Mouse (Mus musculus) liver, embryonic 14.5 days (tissue): Measurements from ENCODE around the gene Usp25. TPM values are rescaled to one million over a fixed set of nuclear protein-coding genes. Genes with fewer than 3 reads are reported as not detected.

Experiments used
- ATAC-seq: fragments of 200-750 bp; cut with Nextera tagmentation; 2 replicates; pipeline ENCODE4 v1.8.0; 2017; ENCODE audit warnings: moderate number of reproducible peaks, mild to moderate bottlenecking, moderate library complexity; ENCODE audit not compliant: insufficient read depth
- DNase-seq, 3 experiments: peaks; one replicate each; pipeline ENCODE4 v3.0.0-alpha.2; 2012 to 2013; ENCODE audit warnings: low read depth in 3 of 3, low spot score in 3 of 3
- H3K27ac ChIP-seq: fragments of 300-500 bp; sonication (generic); 2 replicates; pipeline ENCODE4 v1.5.1; 2014; ENCODE audit warnings: moderate library complexity, mild to moderate bottlenecking, control low read depth, inconsistent platforms
- H3K27me3 ChIP-seq: fragments of 300-500 bp; sonication (generic); 2 replicates; pipeline ENCODE4 v1.6.1; 2014; ENCODE audit warnings: mild to moderate bottlenecking, low read length, moderate library complexity; ENCODE audit not compliant: control insufficient read depth, insufficient read depth
- H3K36me3 ChIP-seq: fragments of 300-500 bp; sonication (generic); replicated peaks from 2 replicates; pipeline ENCODE4 v1.6.1; 2014; ENCODE audit warnings: low read depth; ENCODE audit not compliant: control insufficient read depth, insufficient read depth
- H3K4me1 ChIP-seq, 2 experiments: fragments of 200-500 bp in 1 of 2; fragments of 300-500 bp in 1 of 2; sonication (generic) in 1 of 2; replicated peaks; 2 replicates each; pipeline ENCODE4 v1.6.1; 2012 to 2014; ENCODE audit warnings: antibody characterized with exemption in 1 of 2, inconsistent platforms in 1 of 2, low read length in 1 of 2; ENCODE audit not compliant: control insufficient read depth in 2 of 2, insufficient read depth in 2 of 2
- H3K4me2 ChIP-seq: fragments of 300-500 bp; sonication (generic); 2 replicates; pipeline ENCODE4 v1.6.1; 2014; ENCODE audit warnings: low read depth, mild to moderate bottlenecking, control low read depth, moderate library complexity
- H3K4me3 ChIP-seq, 2 experiments: fragments of 200-500 bp in 1 of 2; fragments of 300-500 bp in 1 of 2; sonication (generic) in 1 of 2; 2 replicates each; pipeline ENCODE4 v1.5.1; 2012 to 2014; ENCODE audit warnings: low read depth in 2 of 2, low read length in 2 of 2, mild to moderate bottlenecking in 2 of 2, control low read depth in 1 of 2, inconsistent platforms in 1 of 2, moderate library complexity in 1 of 2; ENCODE audit not compliant: insufficient read depth in 1 of 2
- H3K9ac ChIP-seq: fragments of 300-500 bp; sonication (generic); replicated peaks from 2 replicates; pipeline ENCODE4 v1.6.1; 2014; ENCODE audit warnings: mild to moderate bottlenecking, control low read depth, moderate library complexity
- H3K9me3 ChIP-seq: fragments of 300-500 bp; sonication (generic); 2 replicates; pipeline ENCODE4 v1.6.1; 2016; ENCODE audit warnings: low read length, mixed read lengths; ENCODE audit not compliant: control insufficient read depth
- CTCF ChIP-seq: IDR thresholded peaks from 2 replicates; pipeline ENCODE4 v1.5.1; 2016; ENCODE audit warnings: antibody characterized with exemption, low read depth, control low read depth
- EP300 ChIP-seq: IDR thresholded peaks from 2 replicates; pipeline ENCODE4 v1.6.1; 2016; ENCODE audit warnings: antibody characterized with exemption, low read depth
- WGBS: fragments of 180-500 bp; shearing (Covaris S2); extraction: QIAGEN DNeasy Blood & Tissue Kit; methylation state at CpG from one replicate; pipeline ENCODE4 v1.1.7; 2014; ENCODE audit not compliant: insufficient replicate concordance; 5-methylcytosine and 5-hydroxymethylcytosine counted together
- polyA plus RNA-seq, 2 experiments: library from polyadenylated mRNA; depleted of rRNA in 1 of 2; stranded (reverse) in 1 of 2; unstranded in 1 of 2; fragments of >200 nt; fragmentation: Nextera tagmentation in 1 of 2; extraction: Ambion mirVana in 1 of 2; gene quantifications; 2 replicates each; pipeline versions ENCODE4 v1.2.1 to v1.2.3; 2012 to 2014

Usp25 gene
- polyA plus RNA-seq, 2 experiments: 30.4 to 45.5 TPM

DNA sequence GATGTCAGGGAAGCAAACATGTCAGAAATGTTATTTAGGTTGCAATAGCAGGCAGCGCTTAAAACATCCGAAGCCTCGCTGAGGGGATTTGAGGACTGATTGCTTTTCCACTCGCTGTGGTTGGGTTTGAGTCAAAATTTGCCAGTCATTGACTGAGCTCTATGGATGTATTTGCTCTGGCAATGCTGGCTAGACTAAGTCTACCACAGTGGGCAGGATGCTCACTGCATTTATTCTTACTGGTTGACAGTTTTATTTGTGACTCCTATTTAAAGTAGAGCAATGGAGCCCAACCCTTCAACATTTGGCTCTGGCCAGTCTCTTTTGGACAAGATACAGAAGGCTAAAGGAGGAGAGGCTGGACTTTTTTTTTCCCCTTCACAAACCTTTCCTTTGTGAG lies 137.4 kb downstream of the Usp25 start:
- no peak for DNase-seq
- H3K4me2 ChIP-seq: no peak overlapping the region
- H3K4me1 ChIP-seq: no peaks in the 10 kb centered on the region
- no peak overlapping the region for H3K27ac ChIP-seq
- H3K4me3 ChIP-seq: no peak overlapping the region
- no peaks in the 10 kb centered on the region for H3K36me3 ChIP-seq
- no peaks in the 10 kb centered on the region for H3K27me3 ChIP-seq
- H3K9ac ChIP-seq: no peak overlapping the region
- no peaks in the 10 kb centered on the region for H3K9me3 ChIP-seq
- TF ChIP-seq EP300 (no peak), CTCF (no peak)
- WGBS: 77% methylated on average over 4 of the region's 4 CpGs
- no peak for ATAC-seq

DNA sequence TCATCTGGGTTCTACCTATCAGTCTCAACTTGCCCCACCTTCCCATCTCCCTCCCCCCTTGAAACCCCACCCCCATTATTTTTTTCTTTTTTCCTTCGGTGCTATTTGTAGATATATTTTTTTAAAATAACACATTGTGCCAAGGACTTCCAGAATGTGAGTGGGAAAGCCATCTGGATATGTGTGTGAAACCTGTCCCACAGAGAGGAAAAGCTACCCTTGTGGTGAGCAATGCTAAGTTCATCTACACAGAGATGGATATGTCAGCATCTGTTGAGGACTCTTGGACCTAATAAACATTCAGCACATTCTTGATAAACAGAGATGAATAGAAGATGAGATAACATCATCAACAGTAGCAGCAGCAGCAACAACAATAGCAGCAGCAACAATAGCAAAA lies 138.8 kb downstream of the Usp25 start:
- 50% methylated on average over 1 of the region's 1 CpGs for WGBS
- Histone ChIP-seq H3K9me3 (no peaks in the 10 kb centered on the region), H3K9ac (no peak overlapping the region), H3K4me2 (no peak overlapping the region), H3K36me3 (no peaks in the 10 kb centered on the region), H3K27me3 (no peaks in the 10 kb centered on the region), H3K4me1 (no peaks in the 10 kb centered on the region), H3K4me3 (no peak overlapping the region), H3K27ac (no peak overlapping the region)
- no peak for DNase-seq
- TF ChIP-seq CTCF: no peak
- no peak for TF ChIP-seq EP300
- no peak for ATAC-seq

DNA sequence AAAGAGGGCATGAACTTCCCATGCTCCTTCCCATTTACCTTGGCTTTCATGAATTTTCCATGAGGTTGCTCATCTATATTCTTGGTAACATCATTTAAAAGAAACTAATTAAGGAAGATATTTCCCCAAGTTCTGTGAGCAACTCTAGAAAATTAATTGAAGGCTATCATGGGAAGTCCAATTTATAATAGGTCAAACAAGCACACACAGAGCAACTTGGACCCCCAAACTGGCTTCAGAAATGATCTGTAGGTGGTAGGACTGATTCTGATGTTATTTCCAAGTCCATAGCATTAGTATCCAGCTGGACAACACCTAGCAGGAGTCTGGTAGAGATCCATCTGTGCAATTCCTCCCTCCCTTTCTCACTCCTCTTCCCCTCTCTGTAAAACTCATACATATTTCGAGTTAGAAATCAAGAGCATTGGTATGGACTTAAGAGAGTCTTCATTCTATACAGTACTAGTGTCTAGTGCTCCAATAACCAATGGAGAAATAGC lies 139.8 kb downstream of the Usp25 start:
- no peaks in the 10 kb centered on the region for H3K36me3 ChIP-seq
- H3K4me3 ChIP-seq: no peak overlapping the region
- no peak overlapping the region for H3K27ac ChIP-seq
- no peaks in the 10 kb centered on the region for H3K9me3 ChIP-seq
- no peaks in the 10 kb centered on the region for H3K27me3 ChIP-seq
- ATAC-seq: no peak
- no peak for DNase-seq
- TF ChIP-seq CTCF (no peak), EP300 (no peak)
- no peak overlapping the region for H3K4me2 ChIP-seq
- H3K9ac ChIP-seq: no peak overlapping the region
- no peaks in the 10 kb centered on the region for H3K4me1 ChIP-seq
- WGBS: 25% methylated on average over 1 of the region's 1 CpGs

DNA sequence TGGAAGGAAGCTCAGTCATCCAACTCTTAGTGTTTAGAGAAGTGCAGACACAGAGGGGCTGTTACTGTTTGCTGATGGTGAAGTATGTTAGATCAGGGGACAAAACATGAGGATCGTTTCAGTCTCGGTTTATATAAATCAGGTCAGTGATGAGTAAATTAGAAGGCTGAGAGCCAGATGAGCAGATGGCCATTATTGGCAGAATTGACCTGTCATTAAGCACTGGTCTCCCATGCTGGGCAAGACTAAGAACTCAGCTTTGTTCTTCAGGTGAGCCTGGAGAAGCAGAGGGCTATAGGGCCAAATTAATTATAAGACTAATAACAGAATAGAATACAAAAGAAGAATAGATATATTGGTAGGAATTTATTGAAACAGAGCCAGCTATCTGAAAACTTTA lies 140.3 kb downstream of the Usp25 start:
- H3K27me3 ChIP-seq: no peaks in the 10 kb centered on the region
- ATAC-seq: no peak
- 79% methylated on average over 2 of the region's 2 CpGs for WGBS

DNA sequence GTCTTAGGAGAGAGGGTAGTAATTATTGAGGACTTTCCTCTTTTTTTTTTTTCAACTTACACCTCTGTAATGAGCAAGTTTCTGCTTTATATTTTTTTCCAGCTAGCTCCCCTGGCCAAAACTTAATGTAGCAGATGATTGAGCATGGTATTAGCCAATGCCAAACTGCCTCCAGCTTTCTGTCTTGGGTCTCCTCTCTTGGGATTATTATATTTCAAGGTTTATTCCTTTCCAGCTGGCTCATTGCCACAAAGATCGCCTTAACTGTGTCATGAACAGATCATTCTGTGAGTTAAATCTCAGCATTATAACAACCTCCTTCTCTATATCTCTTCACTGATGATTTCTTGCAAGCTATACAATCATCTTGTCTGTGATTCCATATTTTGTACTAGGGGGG lies 141.3 kb downstream of the Usp25 start:
- DNase-seq (no peak), ATAC-seq (no peak)
- TF ChIP-seq EP300: no peak
- no peak for TF ChIP-seq CTCF
- no peaks in the 10 kb centered on the region for H3K36me3 ChIP-seq
- 84% methylated on average over 1 of the region's 1 CpGs for WGBS
- no peaks in the 10 kb centered on the region for H3K4me1 ChIP-seq
- H3K27me3 ChIP-seq: no peaks in the 10 kb centered on the region
- no peak overlapping the region for H3K9ac ChIP-seq
- no peak overlapping the region for H3K27ac ChIP-seq
- no peaks in the 10 kb centered on the region for H3K9me3 ChIP-seq
- H3K4me2 ChIP-seq: no peak overlapping the region
- no peak overlapping the region for H3K4me3 ChIP-seq

More for the DNA sequence above, 140.3 kb downstream of the Usp25 start:
- DNase-seq: no peak
- Histone ChIP-seq H3K36me3 (no peaks in the 10 kb centered on the region), H3K4me3 (no peak overlapping the region), H3K27ac (no peak overlapping the region), H3K4me2 (no peak overlapping the region), H3K4me1 (no peaks in the 10 kb centered on the region), H3K9me3 (no peaks in the 10 kb centered on the region), H3K9ac (no peak overlapping the region)
- TF ChIP-seq CTCF (no peak), EP300 (no peak)
